Mouse (Mus musculus) forebrain, embryonic 13.5 days (tissue): ENCODE data around the gene Abhd2. TPM values are rescaled to one million over a fixed set of nuclear protein-coding genes. Genes with fewer than 3 reads are reported as not detected.

Source experiments
- ATAC-seq: fragments of 200-750 bp; cut with Nextera tagmentation; 2 replicates; pipeline ENCODE4 v1.8.0; 2017
- H3K27ac ChIP-seq: fragments of 300-500 bp; sonication (generic); 2 replicates; pipeline ENCODE4 v1.5.1; 2015; ENCODE audit warnings: inconsistent platforms, mild to moderate bottlenecking, moderate library complexity
- H3K27me3 ChIP-seq: fragments of 300-500 bp; sonication (generic); 2 replicates; pipeline ENCODE4 v1.6.1; 2015; ENCODE audit warnings: mild to moderate bottlenecking, inconsistent platforms
- H3K36me3 ChIP-seq: fragments of 300-500 bp; sonication (generic); 2 replicates; pipeline ENCODE4 v1.6.1; 2015; ENCODE audit warnings: mild to moderate bottlenecking, inconsistent platforms; ENCODE audit not compliant: poor library complexity, severe bottlenecking
- H3K4me1 ChIP-seq: fragments of 300-500 bp; sonication (generic); 2 replicates; pipeline ENCODE4 v1.6.1; 2015; ENCODE audit warnings: inconsistent platforms
- H3K4me2 ChIP-seq: fragments of 300-500 bp; sonication (generic); 2 replicates; pipeline ENCODE4 v1.6.1; 2015; ENCODE audit warnings: inconsistent platforms, mild to moderate bottlenecking, moderate library complexity
- H3K4me3 ChIP-seq: fragments of 300-500 bp; sonication (generic); 2 replicates; pipeline ENCODE4 v1.5.1; 2015; ENCODE audit warnings: mild to moderate bottlenecking, inconsistent platforms
- H3K9ac ChIP-seq: fragments of 300-500 bp; sonication (generic); 2 replicates; pipeline ENCODE4 v1.6.1; 2015; ENCODE audit warnings: mild to moderate bottlenecking, inconsistent platforms
- H3K9me3 ChIP-seq: fragments of 300-500 bp; sonication (generic); replicated peaks from 2 replicates; pipeline ENCODE4 v1.6.1; 2016; ENCODE audit warnings: inconsistent platforms
- WGBS: fragments of 180-500 bp; shearing (Covaris S2); methylation state at CpG from one replicate; pipeline ENCODE4 v1.1.7; 2015; 5-methylcytosine and 5-hydroxymethylcytosine counted together
- polyA plus RNA-seq: library from polyadenylated mRNA; unstranded; fragments of >200 nt; fragmentation: Nextera tagmentation; extraction: Ambion mirVana; gene quantifications from 2 replicates; pipeline ENCODE4 v1.2.1, GENCODE M21; 2015

The Abhd2 gene
- polyA plus RNA-seq, 1 experiment from 2014 or later = 17.3 TPM

GRCm38 (mm10) chr7:79268897-79269296 lies 4.1 kb upstream of the Abhd2 start:
- Histone ChIP-seq H3K27ac (no peak overlapping the region), H3K4me1 (peaks cover 8% of the 10 kb centered on the region), H3K36me3 (no peaks in the 10 kb centered on the region), H3K27me3 (no peaks in the 10 kb centered on the region), H3K9ac (no peak overlapping the region), H3K4me2 (no peak overlapping the region), H3K4me3 (no peak overlapping the region), H3K9me3 (no peaks in the 10 kb centered on the region)
- WGBS = 86% methylated on average over 8 of the region's 8 CpGs
- no peak for ATAC-seq

DNA sequence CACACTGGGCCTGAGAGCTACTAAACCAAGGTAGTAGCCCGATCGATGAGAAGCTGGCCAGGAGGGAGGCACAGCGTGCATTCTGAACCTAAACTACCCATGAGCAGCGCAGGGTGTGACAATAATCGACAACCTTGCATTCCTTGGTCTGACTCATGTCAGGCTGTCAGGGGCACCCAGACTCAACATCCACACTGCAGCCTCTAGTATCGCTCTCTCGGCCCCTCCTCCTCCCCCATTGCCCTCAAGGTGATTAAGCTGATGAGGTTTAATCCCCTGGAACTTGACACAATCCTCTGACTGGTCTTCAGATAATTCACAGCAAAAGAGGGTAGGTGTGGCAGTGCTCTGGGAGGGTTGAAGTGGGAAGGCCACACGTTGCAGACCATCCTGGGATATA lies 3.6 kb upstream of the Abhd2 start:
- Histone ChIP-seq H3K4me1 (peaks cover 13% of the 10 kb centered on the region), H3K36me3 (no peaks in the 10 kb centered on the region), H3K9ac (no peak overlapping the region), H3K27ac (no peak overlapping the region), H3K4me3 (no peak overlapping the region), H3K9me3 (no peaks in the 10 kb centered on the region), H3K4me2 (no peak overlapping the region), H3K27me3 (no peaks in the 10 kb centered on the region)
- 46% methylated on average over 8 of the region's 8 CpGs for WGBS
- no peak for ATAC-seq

GRCm38 (mm10) chr7:79269866-79270265 lies 3.1 kb upstream of the Abhd2 start:
- H3K9ac ChIP-seq = no peak overlapping the region
- no peaks in the 10 kb centered on the region for H3K36me3 ChIP-seq
- ATAC-seq = no peak
- no peak overlapping the region for H3K4me2 ChIP-seq
- no peak overlapping the region for H3K4me3 ChIP-seq
- H3K4me1 ChIP-seq = peaks cover 17% of the 10 kb centered on the region
- H3K27ac ChIP-seq = no peak overlapping the region
- no peaks in the 10 kb centered on the region for H3K9me3 ChIP-seq
- no peaks in the 10 kb centered on the region for H3K27me3 ChIP-seq
- WGBS = 85% methylated on average over 1 of the region's 1 CpGs

DNA sequence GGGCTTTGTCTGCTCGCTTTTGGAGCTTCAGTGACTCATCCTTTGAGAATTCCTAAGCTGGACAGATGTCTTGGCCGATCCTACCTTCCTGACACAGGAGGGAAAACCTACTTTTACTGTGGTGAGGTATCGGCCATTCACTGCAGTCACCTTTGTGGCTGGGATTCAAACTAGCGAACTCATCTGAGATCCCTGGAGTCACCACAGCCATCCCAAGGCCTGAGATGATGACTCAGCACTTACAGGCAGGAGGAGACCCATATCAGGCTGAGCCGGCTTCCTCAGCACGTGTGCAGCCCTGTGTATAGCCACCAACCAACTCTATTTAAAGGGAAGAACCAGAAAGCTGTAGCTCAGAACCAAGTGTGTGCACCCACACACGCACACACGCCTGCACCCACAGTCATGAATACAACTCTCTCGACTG lies 2.0 kb upstream of the Abhd2 start:
- Histone ChIP-seq H3K36me3 (no peaks in the 10 kb centered on the region), H3K4me2 (no peak overlapping the region), H3K9ac (no peak overlapping the region), H3K4me3 (no peak overlapping the region), H3K27ac (no peak overlapping the region), H3K4me1 (peaks cover 29% of the 10 kb centered on the region), H3K27me3 (no peaks in the 10 kb centered on the region), H3K9me3 (no peaks in the 10 kb centered on the region)
- 82% methylated on average over 9 of the region's 9 CpGs for WGBS
- ATAC-seq = no peak

DNA sequence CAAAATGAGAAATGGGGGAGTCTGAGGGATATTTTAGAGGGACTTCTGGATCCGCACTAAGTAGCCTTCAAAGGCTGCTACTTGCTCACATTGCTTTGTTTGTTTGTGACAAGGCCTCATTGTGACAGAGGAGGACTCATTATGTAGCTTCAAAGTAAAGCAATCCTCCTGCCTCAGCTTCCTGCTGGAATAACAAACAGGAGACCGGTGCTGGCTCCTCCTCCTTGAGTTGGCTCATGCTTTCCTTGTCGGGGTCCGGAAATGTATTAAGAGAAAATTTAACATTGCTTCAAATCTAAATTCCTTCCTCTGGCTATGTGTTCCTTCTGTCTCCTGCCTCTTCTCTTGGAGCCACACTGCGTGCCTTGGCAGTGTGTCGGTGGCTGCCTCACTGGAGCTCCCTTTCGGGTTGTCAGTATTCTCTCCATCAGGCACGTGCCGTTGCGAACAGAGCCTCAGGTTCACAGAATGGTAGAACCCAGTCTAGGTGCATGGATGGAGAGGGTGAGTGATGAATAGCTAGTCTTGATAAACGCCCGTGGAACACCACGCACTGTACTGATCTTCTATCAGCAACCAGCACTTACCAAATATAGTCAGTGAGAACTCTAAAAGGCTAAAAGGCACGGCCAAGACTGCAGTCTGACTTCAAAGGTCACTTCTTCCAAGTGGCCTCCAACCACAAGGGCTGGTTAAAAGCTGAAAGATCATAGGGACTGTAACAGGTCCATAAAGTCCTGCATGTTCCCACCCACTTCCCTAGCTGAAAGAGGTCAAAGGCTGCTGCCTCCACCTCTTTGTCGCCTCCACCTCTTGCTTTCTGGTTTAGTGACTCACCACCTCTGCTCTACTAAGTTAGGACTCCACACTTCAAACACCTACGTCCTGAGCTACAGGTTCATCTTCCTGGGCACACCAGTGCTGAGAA lies 874 bp upstream of the Abhd2 start:
- H3K27ac ChIP-seq = no peak overlapping the region
- H3K4me1 ChIP-seq = peaks cover 40% of the 10 kb centered on the region
- ATAC-seq = no peak
- H3K9ac ChIP-seq = no peak overlapping the region
- no peaks in the 10 kb centered on the region for H3K36me3 ChIP-seq
- 85% methylated on average over 16 of the region's 16 CpGs for WGBS
- no peaks in the 10 kb centered on the region for H3K27me3 ChIP-seq
- peak overlapping the region; percentile 83 for H3K4me3 ChIP-seq
- H3K4me2 ChIP-seq = peak overlapping the region; percentile 60
- H3K9me3 ChIP-seq = no peaks in the 10 kb centered on the region

DNA sequence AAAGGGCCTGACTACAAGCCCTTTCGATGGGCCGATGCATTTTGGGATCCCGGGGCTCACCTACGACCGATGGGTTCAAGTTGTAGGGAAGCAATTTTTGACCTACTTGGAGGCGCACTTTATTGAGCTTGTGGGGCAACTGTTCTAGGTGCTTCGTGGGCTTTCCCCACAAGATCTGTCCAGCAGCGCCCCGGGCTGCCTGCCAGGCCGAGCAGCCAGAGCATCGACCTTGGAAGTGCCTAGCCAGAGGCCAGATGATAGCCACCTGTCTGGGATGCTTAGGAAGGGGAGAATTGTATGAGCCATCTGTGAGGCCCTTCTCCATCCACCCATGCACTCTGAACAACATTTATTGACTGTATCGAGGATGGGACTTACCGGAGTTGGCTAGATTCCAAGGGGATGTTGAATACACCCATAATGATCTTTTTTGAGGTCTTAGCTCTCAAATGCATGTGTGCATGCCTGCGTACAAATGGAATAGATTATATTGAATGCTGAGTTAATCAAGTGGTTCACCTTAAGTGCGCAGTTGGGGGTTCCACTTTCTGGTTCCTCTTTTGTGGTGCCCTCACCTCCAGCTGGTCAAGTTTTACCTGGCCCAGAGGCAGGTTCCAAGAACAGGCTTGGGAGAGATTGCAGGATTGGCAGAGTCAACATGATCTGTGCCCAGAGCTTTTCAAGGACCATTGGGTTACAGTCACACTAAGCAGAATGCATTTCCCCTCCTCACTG lies 906 bp downstream of the Abhd2 start:
- Histone ChIP-seq H3K27me3 (no peaks in the 10 kb centered on the region), H3K4me2 (peak overlapping the region; percentile 94), H3K9me3 (no peaks in the 10 kb centered on the region), H3K27ac (peak overlapping the region; percentile 84), H3K4me1 (peaks cover 49% of the 10 kb centered on the region), H3K36me3 (no peaks in the 10 kb centered on the region), H3K9ac (peak overlapping the region; percentile 92), H3K4me3 (peak overlapping the region; percentile 83)
- WGBS = 11% methylated on average over 15 of the region's 15 CpGs
- ATAC-seq = no peak

DNA sequence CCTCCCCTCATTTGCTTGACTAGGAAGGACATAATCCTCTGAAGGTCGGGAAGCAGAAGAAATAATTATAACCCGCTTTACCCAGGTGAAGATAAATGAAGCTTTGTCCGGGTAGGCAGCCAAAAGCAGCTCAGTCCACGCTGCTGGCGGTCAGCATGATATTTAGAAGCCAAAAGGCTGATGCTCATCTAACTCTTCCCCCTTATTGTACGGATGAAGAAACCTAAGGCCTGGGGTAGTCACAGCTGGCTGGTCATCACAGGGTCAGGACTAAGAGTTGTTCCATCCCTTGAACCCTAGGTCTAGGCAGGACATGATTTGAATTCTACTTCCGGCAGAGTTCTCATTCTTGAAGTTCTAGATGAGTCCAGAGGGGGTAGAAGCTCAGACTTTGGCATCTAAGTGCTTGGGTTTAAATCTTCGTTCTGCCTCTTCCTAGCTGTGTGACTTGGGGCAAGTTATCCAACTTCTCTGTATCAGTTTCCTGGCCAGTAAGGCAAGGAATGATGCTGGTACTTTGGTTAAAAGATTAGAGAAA lies 1.5 kb downstream of the Abhd2 start:
- H3K4me2 ChIP-seq = peak overlapping the region; percentile 94
- ATAC-seq = no peak
- no peak overlapping the region; the same call in 1 of the 2 replicates for H3K27ac ChIP-seq
- H3K4me3 ChIP-seq = peak overlapping the region; percentile 83
- H3K27me3 ChIP-seq = no peaks in the 10 kb centered on the region
- peaks cover 55% of the 10 kb centered on the region for H3K4me1 ChIP-seq
- no peaks in the 10 kb centered on the region for H3K9me3 ChIP-seq
- 72% methylated on average over 8 of the region's 8 CpGs for WGBS
- no peaks in the 10 kb centered on the region for H3K36me3 ChIP-seq
- H3K9ac ChIP-seq = peak overlapping the region; percentile 92

DNA sequence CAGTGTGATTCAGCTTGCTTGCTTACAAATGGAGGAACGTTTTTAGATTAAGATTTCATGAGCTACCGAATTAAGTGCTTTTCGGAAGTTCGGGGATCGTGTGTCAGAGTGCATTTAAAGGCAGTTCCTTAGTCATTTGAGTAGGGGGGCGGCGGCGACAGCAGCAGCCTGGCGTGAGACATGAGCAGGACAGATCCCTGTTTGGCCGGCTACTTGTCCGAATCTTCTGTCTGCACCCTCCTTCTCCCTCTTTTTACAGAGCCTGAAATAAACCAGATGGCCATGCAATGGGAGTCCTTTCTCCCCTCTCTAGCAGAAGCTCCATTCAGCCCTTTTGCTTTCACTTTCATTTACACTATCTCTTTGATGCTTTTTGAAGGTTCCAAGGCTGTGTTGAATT lies 2.3 kb downstream of the Abhd2 start:
- Histone ChIP-seq H3K4me2 (peak overlapping the region; percentile 94), H3K27ac (0 out of 2 replicates have a peak overlapping the region, but pooled peaks have one; percentile 49)
- 44% methylated on average over 11 of the region's 11 CpGs for WGBS

DNA sequence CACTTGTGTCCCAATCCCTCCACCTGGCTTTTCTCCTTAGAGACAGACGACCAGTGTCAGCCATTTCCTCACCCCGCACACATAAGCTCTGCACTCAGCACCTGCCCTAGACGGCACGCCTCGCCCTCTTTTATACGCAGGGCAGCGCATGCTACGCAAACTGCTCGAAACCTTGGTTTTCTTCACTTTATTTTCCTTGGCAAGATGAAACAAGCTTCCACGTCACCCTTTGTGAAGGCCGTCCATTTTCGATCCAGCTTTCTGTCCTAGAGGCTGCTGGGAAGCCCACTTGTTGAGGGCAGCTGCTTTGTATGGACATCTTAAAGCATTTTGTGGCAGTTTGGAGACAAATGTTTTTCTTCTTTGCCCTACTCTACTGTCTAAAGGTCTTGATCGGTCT lies 5.4 kb downstream of the Abhd2 start:
- Histone ChIP-seq H3K27me3 (no peaks in the 10 kb centered on the region), H3K4me1 (peaks cover 72% of the 10 kb centered on the region), H3K9ac (no peak overlapping the region), H3K36me3 (no peaks in the 10 kb centered on the region), H3K9me3 (no peaks in the 10 kb centered on the region), H3K27ac (peak overlapping the region; percentile 79), H3K4me3 (no peak overlapping the region), H3K4me2 (0 out of 2 replicates have a peak overlapping the region, but pooled peaks have one; percentile 8)
- 57% methylated on average over 13 of the region's 13 CpGs for WGBS
- 0 out of 2 replicates have a peak, but pooled peaks have one; percentile 28 for ATAC-seq

More for the DNA sequence above, 2.3 kb downstream of the Abhd2 start:
- Histone ChIP-seq H3K4me1 (peaks cover 58% of the 10 kb centered on the region), H3K36me3 (no peaks in the 10 kb centered on the region), H3K9ac (peak overlapping the region; percentile 14; the same call in 1 of the 2 replicates), H3K4me3 (peak overlapping the region; percentile 18), H3K9me3 (no peaks in the 10 kb centered on the region), H3K27me3 (no peaks in the 10 kb centered on the region)
- no peak for ATAC-seq

DNA sequence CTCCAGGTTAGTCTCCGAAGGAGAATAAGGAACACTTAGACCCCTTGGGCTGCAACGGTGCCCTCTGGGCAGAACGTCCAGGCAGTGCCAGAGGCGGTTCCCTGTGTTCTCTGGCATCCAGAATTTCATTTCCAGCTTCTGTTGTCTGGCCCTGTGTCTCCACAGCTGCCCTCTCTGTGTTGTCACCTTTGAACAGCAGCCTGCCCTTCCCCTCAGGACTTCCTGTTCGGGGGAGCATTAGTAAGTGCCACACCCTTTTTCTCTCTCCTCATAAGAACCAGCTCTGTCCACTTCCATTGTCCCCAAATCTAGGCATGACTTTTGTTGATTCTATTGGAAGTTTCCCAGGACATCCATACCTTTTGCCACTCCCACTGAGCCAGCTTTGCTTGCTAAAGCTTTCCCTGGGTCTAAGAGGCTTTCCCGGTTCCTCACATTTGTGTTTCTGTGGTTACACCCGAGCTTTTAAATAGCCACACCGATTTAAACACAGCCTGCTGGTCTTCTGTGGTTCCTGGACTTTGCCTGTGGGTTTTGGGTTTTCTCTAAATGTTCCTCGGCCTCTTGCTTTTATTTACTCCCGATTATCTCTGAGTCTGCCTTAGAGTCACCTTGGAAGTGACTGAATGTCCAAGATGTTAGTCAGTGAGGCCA lies 6.5 kb downstream of the Abhd2 start:
- Histone ChIP-seq H3K27ac (peak overlapping the region; percentile 79; the same call in 1 of the 2 replicates), H3K9me3 (no peaks in the 10 kb centered on the region), H3K36me3 (no peaks in the 10 kb centered on the region), H3K27me3 (no peaks in the 10 kb centered on the region), H3K4me1 (peaks cover 74% of the 10 kb centered on the region), H3K4me2 (0 out of 2 replicates have a peak overlapping the region, but pooled peaks have one; percentile 31), H3K4me3 (no peak overlapping the region), H3K9ac (peak overlapping the region; percentile 38; the same call in 1 of the 2 replicates)
- no peak for ATAC-seq
- 72% methylated on average over 10 of the region's 10 CpGs for WGBS

- Histone ChIP-seq H3K9me3 (no peaks in the 10 kb centered on the region), H3K36me3 (no peaks in the 10 kb centered on the region), H3K27ac (no peak overlapping the region), H3K27me3 (no peaks in the 10 kb centered on the region), H3K9ac (no peak overlapping the region), H3K4me3 (no peak overlapping the region), H3K4me1 (peaks cover 49% of the 10 kb centered on the region), H3K4me2 (no peak overlapping the region)
- 83% methylated on average over 12 of the region's 12 CpGs for WGBS
- no peak for ATAC-seq
Measured at GRCm38 (mm10) chr7:79282883-79283670, 10.1 kb downstream of the Abhd2 start.
